ENCODE assay signal across 19 mouse cellular contexts in genomic region chr10:10790458-10790857, GRCm38 (mm10).
A peak's percentile ranks its signal among the peaks of the same experiment; 100 is the strongest.
DNase-seq lines count a peak whose midpoint lies in the region; ATAC-seq and TF ChIP-seq lines count a peak whose summit lies in the region.
"Had no signal": no experiment of that assay in that cellular context is flagged by ENCODE, and none has a peak within 500 bp of the region (broad histone marks: within the 10 kb centered on the region; RNA-seq: fewer than 3 reads in every experiment).

No protein-coding gene starts in this region.

- no peaks in the 10 kb centered on the region for H3K4me1 ChIP-seq in midbrain, postnatal 0 days (ENCODE audit: insufficient read depth, low read length)
- no peaks in the 10 kb centered on the region for H3K4me1 ChIP-seq in midbrain, embryonic 15.5 days
- peaks cover 5% of the 10 kb centered on the region; the same call in 1 of the 2 replicates for H3K4me1 ChIP-seq in cerebellum, adult 2 months (ENCODE audit: control insufficient read depth, insufficient read depth, low read length)
- H3K4me1 ChIP-seq in thymus, adult 2 months (replicated peaks; ENCODE audit: control insufficient read depth, insufficient read depth, low read length), result no peaks in the 10 kb centered on the region
- H3K4me1 ChIP-seq: embryonic facial prominence, embryonic 12.5 days; forebrain, embryonic 15.5 days; heart, embryonic 15.5 days; hindbrain, embryonic 13.5 days had no signal

- WGBS in midbrain, postnatal 0 days, result 95% methylated on average over 1 of the region's 1 CpGs
- WGBS in midbrain, embryonic 15.5 days, result 87% methylated on average over 1 of the region's 1 CpGs
- WGBS in cerebellum, adult 2 months, result 16% methylated on average over 1 of the region's 1 CpGs
- WGBS in thymus, adult 2 months, result 87% methylated on average over 1 of the region's 1 CpGs

- no peaks in the 10 kb centered on the region for H3K9me3 ChIP-seq in midbrain, postnatal 0 days (ENCODE audit: low read length)
- H3K9me3 ChIP-seq in midbrain, embryonic 15.5 days, result no peaks in the 10 kb centered on the region
- H3K9me3 ChIP-seq: embryonic facial prominence, embryonic 12.5 days; forebrain, embryonic 15.5 days; heart, embryonic 15.5 days; hindbrain, embryonic 13.5 days had no signal

- no peak overlapping the region for H3K27ac ChIP-seq in midbrain, postnatal 0 days (ENCODE audit: low read depth, low read length)
- H3K27ac ChIP-seq in midbrain, embryonic 15.5 days, result no peak overlapping the region
- peak overlapping the region; percentile 63; the same call in 1 of the 2 replicates for H3K27ac ChIP-seq in cerebellum, adult 2 months (ENCODE audit: insufficient read depth, low read length)
- no peak overlapping the region for H3K27ac ChIP-seq in thymus, adult 2 months (ENCODE audit: control insufficient read depth, insufficient read depth, low read length)
- H3K27ac ChIP-seq: embryonic facial prominence, embryonic 12.5 days; forebrain, embryonic 15.5 days; heart, embryonic 15.5 days; hindbrain, embryonic 13.5 days; hindbrain, postnatal 0 days had no signal

- no peaks in the 10 kb centered on the region for H3K36me3 ChIP-seq in midbrain, postnatal 0 days (ENCODE audit: insufficient read depth, low read length)
- no peaks in the 10 kb centered on the region for H3K36me3 ChIP-seq in midbrain, embryonic 15.5 days (replicated peaks)
- H3K36me3 ChIP-seq in thymus, adult 2 months (ENCODE audit: control insufficient read depth, insufficient read depth, low read length), result no peaks in the 10 kb centered on the region
- H3K36me3 ChIP-seq: embryonic facial prominence, embryonic 12.5 days; forebrain, embryonic 15.5 days; heart, embryonic 15.5 days; hindbrain, embryonic 13.5 days had no signal

- no peak for TF ChIP-seq CTCF in midbrain, postnatal 0 days (IDR thresholded peaks at IDR 0.05)
- no peak for TF ChIP-seq CTCF in cerebellum, adult 2 months (IDR thresholded peaks at IDR 0.05; ENCODE audit: borderline replicate concordance, insufficient read depth, low read depth, low read length)
- TF ChIP-seq CTCF in thymus, adult 2 months (IDR thresholded peaks at IDR 0.05; ENCODE audit: borderline replicate concordance, control insufficient read depth, extremely low read depth, insufficient read depth, low read length, poor library complexity), result no peak

- H3K4me2 ChIP-seq in midbrain, postnatal 0 days (ENCODE audit: low read depth, low read length, poor library complexity, severe bottlenecking), result no peak overlapping the region
- no peak overlapping the region for H3K4me2 ChIP-seq in midbrain, embryonic 15.5 days
- H3K4me2 ChIP-seq: embryonic facial prominence, embryonic 12.5 days; forebrain, embryonic 15.5 days; heart, embryonic 11.5 days; heart, embryonic 15.5 days; hindbrain, embryonic 13.5 days had no signal

- H3K27me3 ChIP-seq in midbrain, postnatal 0 days (ENCODE audit: insufficient read depth, low read length), result no peaks in the 10 kb centered on the region
- H3K27me3 ChIP-seq in midbrain, embryonic 15.5 days (replicated peaks), result no peaks in the 10 kb centered on the region
- H3K27me3 ChIP-seq in cerebellum, adult 2 months (ENCODE audit: control insufficient read depth, insufficient read depth, low read length), result no peaks in the 10 kb centered on the region
- H3K27me3 ChIP-seq in thymus, adult 2 months (ENCODE audit: control insufficient read depth, insufficient read depth, low read length), result no peaks in the 10 kb centered on the region
- H3K27me3 ChIP-seq: CH12.LX; embryonic facial prominence, embryonic 12.5 days; forebrain, embryonic 15.5 days; heart, embryonic 15.5 days; hindbrain, embryonic 13.5 days; Patski had no signal

- ATAC-seq in midbrain, postnatal 0 days (ENCODE audit: low FRiP score), result no peak
- ATAC-seq in midbrain, embryonic 15.5 days (replicated peaks), result no peak
- ATAC-seq: forebrain, embryonic 15.5 days; hindbrain, postnatal 0 days; Patski had no signal

- peak; percentile 5 for DNase-seq in midbrain, postnatal 0 days (ENCODE audit: low spot score)
- DNase-seq in cerebellum, adult 2 months, result peak; percentile 60 to 76
- DNase-seq in cerebellum, postnatal 10 days, result peak; percentile 58 to 70
- DNase-seq in thymus, adult 2 months, result no peak
- no peak for DNase-seq in urinary bladder, adult 2 months (ENCODE audit: low spot score)
- DNase-seq in right cerebral cortex, postnatal 25 days, result no peak
- DNase-seq: adrenal gland, adult 2 months; adrenal gland, postnatal 25 days; gastrocnemius, postnatal 10 days; kidney, adult 18-20 months had no signal

- H3K4me3 ChIP-seq in midbrain, postnatal 0 days (ENCODE audit: low read depth, low read length), result no peak overlapping the region
- no peak overlapping the region for H3K4me3 ChIP-seq in midbrain, embryonic 15.5 days
- no peak overlapping the region for H3K4me3 ChIP-seq in cerebellum, adult 2 months (replicated peaks; ENCODE audit: insufficient read depth, low read depth, low read length)
- no peak overlapping the region for H3K4me3 ChIP-seq in thymus, adult 2 months (ENCODE audit: control insufficient read depth, insufficient read depth, low read length)
- H3K4me3 ChIP-seq: embryonic facial prominence, embryonic 12.5 days; forebrain, embryonic 15.5 days; heart, embryonic 15.5 days; hindbrain, embryonic 13.5 days had no signal

- H3K9ac ChIP-seq in midbrain, postnatal 0 days (replicated peaks; ENCODE audit: low read length, poor library complexity, severe bottlenecking), result no peak overlapping the region
- H3K9ac ChIP-seq in midbrain, embryonic 15.5 days, result no peak overlapping the region
- H3K9ac ChIP-seq: embryonic facial prominence, embryonic 12.5 days; forebrain, embryonic 15.5 days; heart, embryonic 15.5 days; hindbrain, embryonic 13.5 days had no signal

- no peak for TF ChIP-seq POLR2A in cerebellum, adult 2 months (IDR thresholded peaks at IDR 0.05; ENCODE audit: borderline replicate concordance, insufficient read depth, low read length)
- TF ChIP-seq POLR2A in thymus, adult 2 months (IDR thresholded peaks at IDR 0.05; ENCODE audit: control insufficient read depth, extremely low read depth, insufficient read depth, low read length, poor library complexity), result no peak

Comparison
In these comparisons a context has a peak if more than half of its experiments do, and no peak if none do; other contexts are left out.
1. DNase-seq: peak in midbrain, postnatal 0 days (single experiment), cerebellum, adult 2 months (2 of 2) and cerebellum, postnatal 10 days (2 of 2); none in thymus, adult 2 months (single experiment), urinary bladder, adult 2 months (single experiment) and right cerebral cortex, postnatal 25 days (single experiment).